Mouse (Mus musculus): ENCODE measurements around the gene Slc28a3.

- no peak for TF ChIP-seq CTCF (IDR thresholded peaks at IDR 0.05; ENCODE audit: low read depth, low read length)
- TF ChIP-seq POLR2AphosphoS5 (IDR thresholded peaks at IDR 0.05; ENCODE audit: insufficient replicate concordance, low read depth, low read length) = no peak
- TF ChIP-seq GATA1 (IDR thresholded peaks at IDR 0.05; ENCODE audit: borderline replicate concordance, low read length) = no peak
- no peak for TF ChIP-seq TAL1 (conservative IDR thresholded peaks at IDR 0.05; ENCODE audit: low read depth, low read length)
- TF ChIP-seq GATA2 (IDR thresholded peaks at IDR 0.05; ENCODE audit: borderline replicate concordance, low read depth, low read length) = no peak
These were observed at the start of gene Slc28a3 for GRCm38 (mm10) chr13:58610716-58611115.

Data from G1E (cell line).